Mouse (Mus musculus) gastrocnemius, postnatal 36 days (tissue): ENCODE measurements around the gene Kcna10. TPM values are rescaled to one million over a fixed set of nuclear protein-coding genes. Genes with fewer than 3 reads are reported as not detected.

ENCODE experiments used
- DNase-seq, 2 experiments: peaks; one replicate each; pipeline ENCODE4 v3.0.0; 2022
- intact Hi-C: fragments of 180-260 bp; cut with DNase I; formaldehyde crosslinking; loops from one replicate; pipeline ENCODE4 v1.15.1; 2025
- total RNA-seq, 2 experiments: library from RNA; stranded (reverse); gene quantifications; 2 replicates each; pipeline ENCODE4 v1.2.3; 2021

Kcna10 gene
- total RNA-seq, 2 experiments from 2014 or later: not detected

DNA sequence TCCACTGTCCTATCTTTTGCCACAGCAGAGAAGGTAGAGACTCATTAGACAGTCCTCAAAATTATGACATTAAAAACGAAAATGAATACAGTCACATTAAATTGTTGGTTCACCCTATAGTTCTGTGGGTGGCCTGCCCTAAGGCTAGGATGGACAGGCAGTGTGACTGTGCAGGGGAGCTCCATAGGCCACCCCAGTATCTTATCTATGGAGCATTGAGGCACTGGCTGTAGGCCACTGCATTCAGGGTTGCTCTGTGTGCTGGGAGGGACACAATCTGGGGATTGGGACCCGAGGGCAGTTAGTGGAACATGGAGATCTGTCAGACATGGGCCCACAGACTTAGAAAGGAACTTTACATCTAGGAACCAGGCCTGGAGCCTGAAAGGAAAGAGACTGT is 51.1 kb downstream of the Kcna10 start:
- no peak for DNase-seq
- intact Hi-C loops: loop anchor here (2.0 to 10.0 kb wide), 2 partner anchors 41 to 121 kb away; no protein-coding TSS in a partner anchor

DNA sequence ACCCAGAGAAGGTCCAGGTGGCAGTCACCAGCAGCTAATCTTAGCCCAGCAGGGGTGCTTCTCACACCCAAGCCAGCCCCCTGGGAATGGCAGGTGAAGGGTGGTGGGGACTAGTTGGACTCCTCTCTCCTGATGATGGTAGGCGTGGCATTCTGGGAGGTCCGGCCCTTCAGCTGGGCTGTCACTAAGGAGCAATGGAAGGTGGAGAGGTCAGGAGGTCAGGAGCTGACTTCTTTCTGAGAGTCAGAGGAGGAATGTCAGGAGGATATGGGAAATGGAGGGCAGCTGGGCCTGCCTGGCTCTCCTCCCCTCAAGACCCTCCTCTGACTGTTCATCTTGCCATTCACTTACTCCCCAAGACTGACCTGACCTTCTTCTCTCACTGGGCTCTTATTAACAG is 55.2 kb downstream of the Kcna10 start:
- intact Hi-C loops: loop anchor here (10.0 kb wide), 1 partner anchor 117 kb away; no protein-coding TSS in a partner anchor
- no peak for DNase-seq

DNA sequence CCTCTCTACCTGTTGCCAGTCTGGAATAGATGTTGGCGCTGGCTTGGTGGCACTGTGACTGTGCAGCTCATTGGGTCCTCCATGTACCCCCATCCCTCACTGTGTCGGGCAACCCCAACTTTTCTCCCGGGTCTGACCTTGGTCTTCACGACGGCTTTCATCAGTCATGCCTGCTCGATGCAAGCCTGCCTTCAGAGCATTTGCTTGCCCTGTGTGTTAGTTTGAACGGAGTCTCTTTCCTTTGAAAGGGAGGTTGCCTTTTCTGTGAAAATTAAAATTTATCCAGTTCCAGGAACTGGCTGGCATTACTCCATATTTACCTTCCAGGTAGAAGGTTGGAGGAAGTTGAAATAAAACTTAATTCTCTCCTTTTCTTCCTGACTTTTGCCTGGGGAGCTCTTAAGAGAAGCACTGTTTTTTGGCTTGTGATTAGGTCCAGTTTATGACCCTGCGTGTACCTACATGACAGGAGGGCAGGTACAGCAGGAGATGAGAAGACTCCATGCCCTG is 55.7 kb downstream of the Kcna10 start:
- intact Hi-C loops: loop anchor here (10.0 kb wide), 1 partner anchor 116 kb away; no protein-coding TSS in a partner anchor
- DNase-seq: no peak

DNA sequence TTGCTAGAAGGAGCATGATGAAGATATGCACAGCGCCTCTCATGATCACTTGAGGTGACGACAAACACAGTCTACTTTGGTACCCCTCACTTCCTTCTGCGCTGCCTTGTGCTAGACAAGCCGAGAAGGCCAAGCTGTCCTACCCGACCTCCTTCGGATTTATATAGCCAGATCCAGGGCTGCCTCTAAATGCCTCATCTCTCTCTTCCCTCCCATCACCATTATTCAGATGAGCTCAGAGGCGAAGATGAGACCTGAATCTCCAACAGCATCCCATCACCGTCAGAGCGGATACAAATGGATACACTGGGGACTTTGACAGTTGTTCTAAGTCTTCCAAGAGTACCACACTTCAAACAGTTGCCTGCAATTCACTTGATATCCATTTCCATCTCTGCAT is 56.8 kb downstream of the Kcna10 start, which contains the start of gene Prok1:
TSS of gene Prok1 (minus strand) at position 101 of the 400 bp plus-strand sequence.
- intact Hi-C loops: loop anchor here (10.0 kb wide), 1 partner anchor 115 kb away; no protein-coding TSS in a partner anchor
- DNase-seq: no peak

DNA sequence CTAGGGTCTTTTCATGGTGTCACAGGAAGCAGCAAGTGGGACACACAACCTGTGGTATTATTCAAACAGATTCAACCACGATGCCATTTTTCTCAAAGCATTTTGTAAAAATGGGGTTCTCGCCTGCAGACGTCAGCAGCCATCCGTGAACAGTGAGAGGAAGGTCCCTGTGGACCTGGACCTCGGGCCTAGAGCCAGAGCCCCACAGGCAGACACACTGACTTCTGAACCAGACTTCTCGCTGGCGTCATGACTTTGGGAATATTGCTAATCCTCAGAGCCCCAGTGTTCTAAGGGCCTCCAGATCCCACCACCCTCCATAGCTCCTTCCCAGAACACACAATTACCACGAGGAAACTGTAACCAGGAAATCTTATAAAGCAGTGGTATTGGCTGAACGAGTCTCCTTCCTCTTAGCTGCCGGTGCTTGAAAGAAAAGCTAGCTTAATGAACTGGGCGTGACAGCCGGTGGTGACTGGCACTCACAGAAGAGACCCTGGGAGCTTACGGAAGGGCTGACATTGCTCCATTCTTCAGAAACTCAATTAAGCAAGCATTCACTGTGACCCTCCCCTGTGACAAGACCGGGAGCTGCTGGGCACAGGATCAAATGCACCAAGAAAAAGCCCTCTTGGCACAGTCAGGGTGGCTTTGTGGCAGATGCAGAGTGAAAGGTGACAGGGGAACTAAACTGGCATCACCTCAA is 58.7 kb downstream of the Kcna10 start:
- intact Hi-C loops: no loop called here
- no peak for DNase-seq

Other genes with a start within 250 kb of the Kcna10 start
- under 1 TPM in 1 of 2 experiments, not detected in 1; 0.54 TPM for gene Kcna3, start 146.9 kb upstream of the Kcna10 start, total RNA-seq
- 1 to 10 TPM; 1.1 to 1.5 TPM for gene Kcna2, start 81.9 kb upstream of the Kcna10 start, total RNA-seq
- gene Cym, start 38.7 kb downstream of the Kcna10 start, total RNA-seq: not detected
- gene A630076J17Rik, start 47.6 kb downstream of the Kcna10 start, total RNA-seq: not detected
- gene Prok1, start 56.7 kb downstream of the Kcna10 start, total RNA-seq: not detected
- gene Lamtor5, start 95.8 kb downstream of the Kcna10 start, total RNA-seq: 10 to 100 TPM; 50.4 to 58.4 TPM
- under 1 TPM; 0.10 to 0.18 TPM for gene Slc16a4, start 108.2 kb downstream of the Kcna10 start, total RNA-seq
- 10 to 100 TPM; 17.0 to 22.1 TPM for gene Rbm15, start 150.6 kb downstream of the Kcna10 start, total RNA-seq